Mouse (Mus musculus) heart, postnatal 14 days (tissue): ENCODE results near the gene Mgat5. TPM values are rescaled to one million over a fixed set of nuclear protein-coding genes. Genes with fewer than 3 reads are reported as not detected.
A peak's percentile ranks its signal among the peaks of the same experiment; 100 is the strongest.

Source experiments
- DNase-seq, 2 experiments: peaks; one replicate each; pipeline ENCODE4 v3.0.0; 2021 to 2022
- intact Hi-C: fragments of 180-260 bp; cut with DNase I; formaldehyde crosslinking; loops from one replicate; pipeline ENCODE4 v1.15.1; 2025
- total RNA-seq, 2 experiments: library from RNA; stranded (reverse); gene quantifications; 2 replicates each; pipeline ENCODE4 v1.2.3; 2021

Mgat5 gene
- total RNA-seq, 2 experiments from 2014 or later: 15.6 to 15.7 TPM

DNA sequence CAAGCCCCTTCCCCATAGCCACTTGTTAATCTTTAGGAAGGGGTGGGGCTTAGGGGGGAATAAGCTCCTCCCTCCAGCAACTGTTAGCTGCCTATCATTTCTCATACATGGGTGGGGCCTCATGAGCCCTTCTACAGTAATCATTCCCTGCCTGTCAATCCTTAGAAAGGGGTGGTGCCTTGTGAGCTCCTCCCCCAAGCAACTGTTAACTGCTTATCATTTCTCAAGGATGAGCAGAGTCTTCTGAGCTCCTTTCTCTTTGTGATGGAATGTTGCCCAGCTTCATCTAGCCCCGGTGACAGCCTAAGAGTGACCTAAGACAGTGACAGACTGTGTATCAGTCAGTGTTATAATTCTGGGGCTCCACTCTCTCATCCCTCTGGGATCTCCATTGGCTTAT, 95.0 kb downstream of the Mgat5 start:
- no peak for DNase-seq

DNA sequence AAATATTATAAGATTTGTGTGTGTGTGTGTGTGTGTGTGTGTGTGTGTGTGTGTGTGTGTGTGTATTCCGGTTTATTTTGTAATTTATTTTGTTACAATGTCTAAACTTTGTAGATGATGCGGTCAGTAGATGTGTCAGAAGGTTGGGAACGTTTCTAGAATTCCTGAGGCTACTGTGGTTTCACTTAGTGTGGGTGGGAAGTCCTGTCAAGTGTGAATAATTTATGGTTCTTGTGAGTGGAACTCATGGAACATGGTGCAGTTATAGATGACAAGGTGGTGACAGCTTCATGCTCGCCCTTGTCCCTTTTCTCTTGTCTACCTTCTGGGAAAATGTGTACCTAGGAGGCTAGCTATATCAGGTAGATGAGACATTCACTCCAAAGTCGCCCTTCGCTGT, 96.2 kb downstream of the Mgat5 start:
- DNase-seq: no peak
- intact Hi-C loops: no loop called here

More for the DNA sequence above, 95.0 kb downstream of the Mgat5 start:
- intact Hi-C loops: no loop called here

DNA sequence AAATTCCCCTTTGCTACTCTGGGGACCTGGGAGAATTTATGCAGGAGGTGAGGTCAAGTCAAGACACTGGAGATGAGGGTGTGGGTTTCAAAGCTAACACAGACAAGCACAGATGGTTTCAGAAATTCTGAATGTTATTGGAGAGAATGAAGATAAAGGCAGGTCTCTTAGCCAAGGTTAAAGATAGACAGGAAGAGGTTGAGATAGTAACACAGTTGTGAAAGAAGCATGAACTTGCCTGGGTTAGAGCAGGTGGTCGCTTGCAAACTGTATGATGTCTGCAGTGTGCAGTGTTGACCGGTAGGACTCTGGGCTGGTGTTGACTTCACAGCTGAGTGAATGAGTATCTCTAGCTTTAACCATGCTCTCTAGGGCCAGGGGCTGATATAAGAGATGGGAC, 97.8 kb downstream of the Mgat5 start:
- intact Hi-C loops: no loop called here
- no peak for DNase-seq

- DNase-seq: no peak
- intact Hi-C loops: no loop called here
Measured at GRCm38 (mm10) chr1:127303791-127304190, 99.0 kb downstream of the Mgat5 start.

- intact Hi-C loops: no loop called here
- DNase-seq: no peak
Measured at GRCm38 (mm10) chr1:127304281-127304680, 99.5 kb downstream of the Mgat5 start.

DNA sequence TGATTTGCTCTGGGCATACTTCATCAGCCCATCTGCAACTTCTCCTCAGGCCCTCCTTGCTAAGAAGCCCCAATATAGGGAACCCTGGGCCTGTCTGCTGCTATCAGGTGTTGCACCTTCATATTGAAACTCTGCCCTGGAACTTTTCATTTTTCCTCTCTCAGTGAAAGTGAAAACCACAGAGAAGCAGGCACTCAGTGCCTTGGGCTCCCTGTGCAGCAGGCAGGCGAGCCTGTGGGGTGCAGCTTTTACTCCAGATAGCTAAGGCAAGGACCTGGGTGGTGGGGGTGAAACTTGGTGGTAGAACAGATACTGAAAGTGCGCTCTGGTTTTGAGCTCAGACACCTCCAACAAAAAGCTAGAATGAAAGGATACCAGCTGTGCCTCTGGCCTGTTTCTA, 100.8 kb downstream of the Mgat5 start:
- intact Hi-C loops: no loop called here
- DNase-seq: no peak

GRCm38 (mm10) chr1:127306024-127306771, 101.4 kb downstream of the Mgat5 start:
- DNase-seq: no peak
- intact Hi-C loops: no loop called here

DNA sequence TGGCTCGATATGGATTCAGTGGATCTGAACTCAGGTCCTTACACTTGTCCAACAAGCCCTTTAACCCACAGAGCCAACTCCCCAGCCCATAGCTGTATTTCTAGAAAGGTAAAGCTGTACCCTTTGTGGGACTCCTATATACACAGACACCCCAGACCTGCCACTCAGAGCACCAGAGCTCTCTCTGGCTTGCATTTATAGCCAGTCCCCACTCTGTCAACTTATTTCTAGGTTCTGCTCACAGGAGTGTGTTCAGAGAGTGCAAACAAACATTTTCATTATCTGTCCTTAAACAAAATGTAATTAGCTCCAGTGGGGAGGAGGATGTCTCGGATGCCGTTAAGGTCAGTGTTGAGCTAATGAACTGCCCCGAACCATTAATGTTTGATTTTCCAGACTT, 102.5 kb downstream of the Mgat5 start:
- no peak for DNase-seq
- intact Hi-C loops: no loop called here

DNA sequence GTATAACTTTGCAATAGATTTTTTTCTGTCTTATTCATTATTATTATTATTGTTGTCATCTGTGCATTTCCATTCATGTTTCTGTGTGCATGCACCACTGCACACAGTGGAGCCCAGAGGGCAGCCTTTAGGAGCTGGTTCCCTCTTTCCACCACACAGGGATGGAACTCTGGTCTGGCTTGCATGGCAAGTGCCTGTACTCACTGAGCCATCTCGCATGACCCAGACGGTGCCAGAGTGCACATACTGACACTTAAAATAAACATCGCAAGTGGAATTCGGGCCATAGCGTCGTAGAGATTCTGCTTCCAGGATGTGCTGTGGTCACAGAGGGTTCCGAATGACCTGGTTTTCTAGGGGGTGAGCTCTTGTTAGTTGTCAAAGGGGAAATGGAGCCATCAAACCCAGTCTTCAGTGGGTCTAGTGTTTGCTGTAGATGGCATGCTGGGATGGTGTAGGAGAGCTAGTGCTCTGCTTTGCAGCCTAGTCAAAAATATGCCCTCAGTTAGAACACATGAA, 103.5 kb downstream of the Mgat5 start:
- DNase-seq: no peak

DNA sequence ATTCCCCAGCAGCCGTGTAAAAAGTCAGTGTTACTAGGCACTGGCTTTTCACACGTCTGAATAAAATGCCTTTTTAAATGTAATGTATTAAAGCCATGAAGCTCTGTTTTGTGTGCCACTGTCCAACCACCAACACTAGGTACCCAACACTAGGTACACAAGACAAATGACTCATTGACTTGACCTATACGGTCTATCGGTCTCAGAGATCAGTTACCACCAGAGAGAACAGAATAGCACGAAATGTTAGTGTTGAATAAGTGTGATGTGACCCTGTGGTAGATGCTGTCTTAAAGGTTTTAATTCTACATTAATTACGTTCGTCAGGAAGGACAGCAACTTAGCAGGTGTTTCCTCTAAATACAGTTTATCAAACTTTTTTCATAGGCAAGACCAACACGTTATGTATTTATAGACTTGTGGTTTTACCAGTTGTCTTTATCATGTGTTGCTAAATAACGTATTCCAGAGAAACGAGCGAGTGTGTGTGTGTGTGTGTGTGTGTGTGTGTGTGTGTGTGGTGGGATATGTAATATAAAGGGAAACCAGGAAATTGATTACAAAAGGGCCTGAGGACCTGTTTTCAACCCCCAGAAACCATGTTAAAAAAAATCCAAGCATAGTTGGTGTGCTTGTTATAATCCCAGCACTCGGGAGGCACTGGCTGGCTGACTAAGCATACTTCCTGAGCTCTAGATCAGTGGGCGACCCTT, 104.3 kb downstream of the Mgat5 start:
- DNase-seq: no peak
- intact Hi-C loops: no loop called here

More for the DNA sequence above, 103.5 kb downstream of the Mgat5 start:
- intact Hi-C loops: no loop called here

DNA sequence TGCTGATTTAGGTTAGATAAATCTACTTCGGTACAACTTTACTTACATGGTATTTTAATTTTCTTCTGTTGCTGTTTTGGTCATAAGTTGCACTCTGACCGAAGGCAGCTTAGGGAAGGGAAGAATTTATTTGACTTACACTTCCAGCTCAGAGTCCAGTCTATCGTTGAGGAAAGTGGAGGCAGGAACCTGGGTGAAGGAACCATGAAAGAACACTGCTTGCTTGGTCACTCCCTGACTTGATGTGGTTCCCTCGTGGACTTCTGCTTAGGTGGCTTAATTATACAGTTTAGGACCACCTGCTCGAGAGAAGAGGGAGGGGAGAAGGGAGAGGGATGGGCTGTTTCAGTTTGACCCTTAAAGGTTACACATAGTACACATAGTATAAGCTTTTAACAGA, 105.2 kb downstream of the Mgat5 start:
- DNase-seq: no peak
- intact Hi-C loops: no loop called here

DNA sequence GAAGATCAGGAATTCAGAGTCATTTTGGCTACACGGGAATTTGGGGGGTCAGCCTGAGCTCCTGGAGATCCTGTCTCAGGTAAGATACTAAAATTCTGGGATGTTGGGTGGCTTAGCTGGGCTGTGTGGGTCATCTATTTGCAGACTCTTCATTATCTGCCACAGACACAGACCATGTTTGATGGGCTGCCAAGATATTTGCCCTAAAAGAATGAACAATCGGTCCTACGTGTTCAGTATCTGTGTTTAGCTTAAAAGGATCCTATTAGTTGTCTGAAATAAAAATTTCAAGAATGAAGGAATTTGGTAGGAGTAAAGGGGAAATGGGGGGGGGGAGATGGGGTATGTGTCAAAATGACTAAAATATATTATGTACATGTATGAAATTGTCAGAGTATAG, 105.9 kb downstream of the Mgat5 start:
- no peak for DNase-seq
- intact Hi-C loops: no loop called here

GRCm38 (mm10) chr1:127313652-127314350, 109.0 kb downstream of the Mgat5 start:
- intact Hi-C loops: no loop called here
- DNase-seq: no peak

GRCm38 (mm10) chr1:127315763-127316627, 111.2 kb downstream of the Mgat5 start:
- intact Hi-C loops: loop anchor here (5.0 kb wide), 1 partner anchor 109 kb away; the partner anchor contains the start of gene Mgat5

DNA sequence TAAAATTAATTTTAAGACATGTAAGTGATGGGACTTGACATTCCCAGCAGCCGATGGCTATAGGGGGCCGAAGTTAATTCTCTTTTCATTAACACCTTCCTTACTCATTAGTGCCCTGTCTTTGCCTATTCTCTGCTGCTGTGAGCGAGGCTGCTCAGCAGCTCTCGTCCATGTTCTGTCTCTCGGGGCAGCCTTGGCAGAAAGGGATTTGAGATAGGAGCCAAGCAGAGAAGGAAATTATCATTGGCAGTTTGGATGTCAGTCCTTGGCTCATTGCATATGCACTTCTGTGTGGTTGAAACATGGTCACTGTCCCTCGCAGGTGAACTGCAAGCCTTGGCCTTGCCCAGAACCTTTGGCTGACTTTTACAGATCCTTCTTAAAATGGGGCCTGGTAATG, 111.8 kb downstream of the Mgat5 start:
- no peak for DNase-seq
- intact Hi-C loops: loop anchor here (5.0 kb wide), 1 partner anchor 109 kb away; the partner anchor contains the start of gene Mgat5

More at GRCm38 (mm10) chr1:127315763-127316627, 111.2 kb downstream of the Mgat5 start:
- no peak for DNase-seq

- no peak for DNase-seq
- intact Hi-C loops: loop anchor here (5.0 kb wide), 1 partner anchor 110 kb away; the partner anchor contains the start of gene Mgat5
Measured at GRCm38 (mm10) chr1:127317541-127317940, 112.7 kb downstream of the Mgat5 start.

DNA sequence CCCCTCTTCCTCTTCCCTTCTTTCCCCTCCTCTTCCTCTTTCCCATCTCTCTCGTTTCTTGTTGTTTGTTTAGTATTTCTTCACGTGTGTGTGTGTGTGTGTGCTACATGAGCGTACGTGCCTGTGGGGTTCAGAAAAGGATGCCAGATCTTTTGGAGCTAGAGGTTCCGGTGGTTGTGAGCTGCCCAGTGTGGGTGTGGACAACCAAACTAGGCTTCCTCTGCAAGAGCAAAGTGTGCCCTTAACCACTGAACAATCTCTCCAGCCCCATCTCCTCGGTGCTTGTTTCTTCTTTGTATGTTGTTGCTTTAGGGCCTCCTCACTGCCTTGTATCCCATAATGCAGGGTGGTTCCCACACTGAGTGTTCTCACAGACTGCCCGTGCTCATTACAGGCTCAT, 113.7 kb downstream of the Mgat5 start:
- DNase-seq: no peak
- intact Hi-C loops: loop anchor here (5.0 kb wide), 1 partner anchor 111 kb away; the partner anchor contains the start of gene Mgat5

DNA sequence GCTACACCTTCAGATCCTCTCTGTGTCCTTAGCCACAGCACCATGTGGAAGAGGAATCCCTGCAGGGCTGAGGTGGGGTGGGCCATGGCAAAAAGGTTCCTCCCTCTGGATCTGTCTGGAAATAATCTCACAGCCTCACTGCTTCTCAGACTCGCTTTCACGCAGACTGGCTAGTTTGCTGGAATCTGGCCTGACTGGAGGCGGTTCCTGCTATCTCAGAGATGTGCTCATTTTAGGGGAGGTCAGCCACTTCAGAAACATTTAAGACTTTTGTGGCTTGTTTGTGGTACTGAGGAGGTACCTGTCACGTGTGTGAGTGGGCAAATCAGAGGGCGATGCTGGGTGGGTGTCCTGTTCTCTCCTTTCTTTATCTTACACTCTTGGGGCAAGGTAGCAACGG, 115.0 kb downstream of the Mgat5 start:
- peak in 1 of 2 experiments; percentile 29 for DNase-seq
- intact Hi-C loops: loop anchor here (5.0 kb wide), 1 partner anchor 112 kb away; the partner anchor contains the start of gene Mgat5

- intact Hi-C loops: no loop called here
- DNase-seq: no peak
Measured at GRCm38 (mm10) chr1:127320956-127321355, 116.1 kb downstream of the Mgat5 start.

- DNase-seq: no peak
- intact Hi-C loops: no loop called here
Measured at GRCm38 (mm10) chr1:127321638-127322037, 116.8 kb downstream of the Mgat5 start.
